Mouse (Mus musculus) testis, postnatal 10 days (tissue): Measurements from ENCODE around the gene Zfp60.
"Not testable (repeated sequence)": the region's sequence is repeated elsewhere in the genome, so short reads cannot be mapped to it uniquely, and the experiment has no call there.

ENCODE experiments used
- DNase-seq: peaks from one replicate; pipeline ENCODE4 v3.0.0; 2021; ENCODE audit warnings: low spot score

The Zfp60 gene

GRCm38 (mm10) chr7:27793865-27794264, 62.7 kb downstream of the Zfp60 start:
- not testable (repeated sequence) for DNase-seq

GRCm38 (mm10) chr7:27794566-27794965, 63.4 kb downstream of the Zfp60 start:
- DNase-seq, result no peak

GRCm38 (mm10) chr7:27797906-27798811, 67.0 kb downstream of the Zfp60 start:
- no peak for DNase-seq

- DNase-seq, result no peak
Observed at GRCm38 (mm10) chr7:27801137-27801536, 69.9 kb downstream of the Zfp60 start.

GRCm38 (mm10) chr7:27802986-27803385, 71.8 kb downstream of the Zfp60 start:
- no peak for DNase-seq
